Mouse (Mus musculus) stomach, adult 2 months (tissue): ENCODE results near the gene Pir. TPM values are rescaled to one million over a fixed set of nuclear protein-coding genes. Genes with fewer than 3 reads are reported as not detected.

Experiments
- polyA plus RNA-seq: library from polyadenylated mRNA; depleted of rRNA; stranded (reverse); fragments of >200 nt; gene quantifications from 2 replicates; pipeline ENCODE4 v1.2.3, GENCODE M21; 2012; rRNA removed

Pir gene
- 1.3 and 2.0 TPM in 2 replicates for polyA plus RNA-seq

GRCm38 (mm10) chrX:164269285-164269761 is at the start of gene Pir:
Gene Pir, plus strand, starts transcription at chrX:164269371.

GRCm38 (mm10) chrX:164258057-164258456 is 11.1 kb upstream of the Pir start, which contains the start of gene Bmx:
Gene Bmx, minus strand, starts transcription at chrX:164258193.

DNA sequence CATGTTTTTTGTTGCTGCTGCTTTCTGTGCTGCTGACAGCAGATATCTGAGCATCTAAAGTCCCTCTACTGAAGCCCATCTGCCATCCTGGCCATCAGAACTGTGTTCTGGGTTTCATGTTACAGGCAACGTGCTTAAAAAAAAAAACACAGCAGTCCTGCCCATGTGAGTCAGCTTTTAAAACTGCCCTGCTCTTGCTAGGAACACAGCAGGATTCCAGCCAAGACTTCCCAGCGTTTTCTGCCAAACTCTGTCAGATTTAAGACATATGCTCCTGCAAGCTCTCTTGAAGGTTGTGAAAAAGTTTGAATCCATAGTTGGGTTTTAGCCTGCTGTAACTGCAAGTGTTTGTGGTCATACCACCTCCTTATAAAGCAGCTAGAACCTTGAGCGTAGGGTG is 103.9 kb downstream of the Pir start, which contains the start of gene Vegfd:
Vegfd (plus strand) TSS at position 298 of the 400 bp plus-strand sequence.

GRCm38 (mm10) chrX:164419471-164419939 is 150.3 kb downstream of the Pir start, which contains the start of gene Piga:
Gene Piga, plus strand, starts transcription at chrX:164419787.

Other genes starting within 250 kb of the Pir start
- gene Car5b, start 241.4 kb upstream of the Pir start, polyA plus RNA-seq: 1.3 and 2.3 TPM in 2 replicates
- 1.9 and 2.0 TPM in 2 replicates for gene Siah1b, start 192.9 kb upstream of the Pir start, polyA plus RNA-seq
- not detected in 2 replicates for gene Cltrn, start 180.5 kb upstream of the Pir start, polyA plus RNA-seq
- 0.44 and 0.45 TPM in 2 replicates for gene Ace2, start 130.0 kb upstream of the Pir start, polyA plus RNA-seq
- gene Bmx, start 11.2 kb upstream of the Pir start, polyA plus RNA-seq: 0.05 and 0.14 TPM in 2 replicates
- gene Vegfd, start 104.0 kb downstream of the Pir start, polyA plus RNA-seq: 0.64 and 0.92 TPM in 2 replicates
- gene Piga, start 150.4 kb downstream of the Pir start, polyA plus RNA-seq: 0.58 and 0.97 TPM in 2 replicates
- gene Asb11, start 167.6 kb downstream of the Pir start, polyA plus RNA-seq: 0.58 and 0.84 TPM in 2 replicates
- gene Asb9, start 237.0 kb downstream of the Pir start, polyA plus RNA-seq: not detected in 2 replicates